Mouse (Mus musculus): Measurements from ENCODE around the gene Rnf150. TPM values are rescaled to one million over a fixed set of nuclear protein-coding genes. Genes with fewer than 3 reads are reported as not detected.

Gene Rnf150
- total and polyA plus RNA-seq, 3 experiments, result not detected

- no peak for DNase-seq (ENCODE audit: low read depth, low spot score)
Measured at GRCm38 (mm10) chr8:82982873-82983272, 119.7 kb downstream of the Rnf150 start.

GRCm38 (mm10) chr8:82983301-82983700 lies 120.1 kb downstream of the Rnf150 start:
- Histone ChIP-seq H3K36me3 (ENCODE audit: control insufficient read depth in 1 of 2, insufficient read depth in 2 of 2, low read length in 2 of 2) (no peaks in the 10 kb centered on the region), H3K9ac (ENCODE audit: control insufficient read depth, low read depth, low read length, poor library complexity, severe bottlenecking) (no peak overlapping the region), H3K9me3 (replicated peaks; ENCODE audit: insufficient read depth, low read length) (no peaks in the 10 kb centered on the region), H3K4me1 (ENCODE audit: control insufficient read depth in 1 of 2, insufficient read depth in 2 of 2, low read length in 2 of 2) (no peaks in the 10 kb centered on the region), H3K27ac (ENCODE audit: control insufficient read depth, low read depth, low read length) (no peak overlapping the region), H3K4me3 (ENCODE audit: control insufficient read depth in 1 of 2, insufficient read depth in 1 of 2, low read depth in 2 of 2, low read length in 2 of 2) (no peak overlapping the region), H3K79me2 (ENCODE audit: control insufficient read depth, insufficient read depth, low read length, poor library complexity) (no peaks in the 10 kb centered on the region), H3K27me3 (ENCODE audit: control insufficient read depth in 1 of 2, insufficient read depth in 2 of 2, low read length in 2 of 2) (no peaks in the 10 kb centered on the region)
- TF ChIP-seq ZMIZ1 (IDR thresholded peaks at IDR 0.05; ENCODE audit: low read depth, low read length) (no peak), MYC (IDR thresholded peaks at IDR 0.05; ENCODE audit: low read depth, low read length) (no peak), GATA1 (IDR thresholded peaks at IDR 0.05; ENCODE audit: low read depth, low read length) (no peak), TAL1 (IDR thresholded peaks at IDR 0.05; ENCODE audit: low read length) (no peak), ELF1 (IDR thresholded peaks at IDR 0.05; ENCODE audit: low read depth, low read length) (no peak), ZKSCAN1 (IDR thresholded peaks at IDR 0.05; ENCODE audit: low read depth, low read length) (no peak), MAX (IDR thresholded peaks at IDR 0.05; ENCODE audit: low read length) (no peak), E2F4 (IDR thresholded peaks at IDR 0.05; ENCODE audit: borderline replicate concordance, low read depth, low read length) (no peak), USF2 (IDR thresholded peaks at IDR 0.05; ENCODE audit: borderline replicate concordance in 1 of 2, insufficient read depth in 1 of 2, low read depth in 1 of 2, low read length in 2 of 2) (no peak), NRF1 (IDR thresholded peaks at IDR 0.05; ENCODE audit: insufficient read depth, low read depth, low read length, poor library complexity, severe bottlenecking) (no peak), HCFC1 (IDR thresholded peaks at IDR 0.05; ENCODE audit: low read depth, low read length) (no peak), TBP (IDR thresholded peaks at IDR 0.05; ENCODE audit: low read depth, low read length) (no peak), MAZ (IDR thresholded peaks at IDR 0.05; ENCODE audit: low read depth, low read length) (no peak), ZC3H11A (IDR thresholded peaks at IDR 0.05; ENCODE audit: low read depth, low read length) (no peak), CHD2 (IDR thresholded peaks at IDR 0.05; ENCODE audit: low read length) (no peak), POLR2AphosphoS5 (IDR thresholded peaks at IDR 0.05; ENCODE audit: borderline replicate concordance, low read depth, low read length) (no peak), CTCF (IDR thresholded peaks at IDR 0.05 in 2 of 3, conservative IDR thresholded peaks at IDR 0.05 in 1 of 3; ENCODE audit: control insufficient read depth in 1 of 3, insufficient read depth in 1 of 3, low read depth in 2 of 3, low read length in 3 of 3, poor library complexity in 1 of 3, severe bottlenecking in 1 of 3) (no peak), MYB (IDR thresholded peaks at IDR 0.05; ENCODE audit: low read depth, low read length) (no peak), TCF12 (IDR thresholded peaks at IDR 0.05; ENCODE audit: low read depth, low read length) (no peak)
- DNase-seq (ENCODE audit: low read depth, low spot score), result no peak

More at GRCm38 (mm10) chr8:82982873-82983272, 119.7 kb downstream of the Rnf150 start:
- no peak overlapping the region for H3K27ac ChIP-seq (ENCODE audit: control insufficient read depth, low read depth, low read length)
- H3K9me3 ChIP-seq (replicated peaks; ENCODE audit: insufficient read depth, low read length), result no peaks in the 10 kb centered on the region
- TF ChIP-seq MXI1 (IDR thresholded peaks at IDR 0.05; ENCODE audit: low read depth, low read length) (no peak), POLR2AphosphoS2 (IDR thresholded peaks at IDR 0.05; ENCODE audit: low read length) (no peak), GATA1 (IDR thresholded peaks at IDR 0.05; ENCODE audit: low read depth, low read length) (no peak), SMC3 (IDR thresholded peaks at IDR 0.05; ENCODE audit: low read depth, low read length) (no peak), JUND (IDR thresholded peaks at IDR 0.05; ENCODE audit: low read depth, low read length) (no peak), ETS1 (IDR thresholded peaks at IDR 0.05; ENCODE audit: low read depth, low read length) (no peak)
- H3K27me3 ChIP-seq (ENCODE audit: control insufficient read depth in 1 of 2, insufficient read depth in 2 of 2, low read length in 2 of 2), result no peaks in the 10 kb centered on the region
- H3K79me2 ChIP-seq (ENCODE audit: control insufficient read depth, insufficient read depth, low read length, poor library complexity), result no peaks in the 10 kb centered on the region
- H3K4me1 ChIP-seq (ENCODE audit: control insufficient read depth in 1 of 2, insufficient read depth in 2 of 2, low read length in 2 of 2), result no peaks in the 10 kb centered on the region
- no peak overlapping the region for H3K4me3 ChIP-seq (ENCODE audit: control insufficient read depth in 1 of 2, insufficient read depth in 1 of 2, low read depth in 2 of 2, low read length in 2 of 2)
- H3K9ac ChIP-seq (ENCODE audit: control insufficient read depth, low read depth, low read length, poor library complexity, severe bottlenecking), result no peak overlapping the region
- no peaks in the 10 kb centered on the region for H3K36me3 ChIP-seq (ENCODE audit: control insufficient read depth in 1 of 2, insufficient read depth in 2 of 2, low read length in 2 of 2)

Data from MEL (cell line).